Mouse (Mus musculus): ENCODE measurements around the gene Gm45808. TPM values are rescaled to one million over a fixed set of nuclear protein-coding genes. Genes with fewer than 3 reads are reported as not detected.

Gm45808 gene
- polyA plus RNA-seq, 1 experiment from 2014 or later: not detected

DNA sequence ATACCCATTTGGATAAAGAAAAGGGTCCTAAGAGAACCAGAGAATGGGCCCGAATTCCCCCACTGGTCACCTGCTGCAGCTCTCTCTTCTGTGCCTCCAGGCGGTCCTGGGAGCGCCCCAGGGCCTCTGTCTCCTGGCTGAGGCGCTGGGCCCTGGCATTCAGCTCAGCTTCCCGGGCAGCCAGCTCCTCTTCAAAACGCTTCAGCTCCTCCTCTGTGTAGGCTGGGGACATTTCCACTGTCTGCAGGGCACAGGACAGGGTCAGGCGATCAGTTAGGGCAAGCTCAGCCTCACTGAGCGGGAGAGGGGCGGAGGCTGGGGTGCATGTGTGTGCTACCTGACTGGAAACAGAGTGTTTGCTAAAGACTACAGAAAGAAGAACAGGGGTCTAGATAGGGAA is 7.9 kb upstream of the Gm45808 start:
- H3K4me3 ChIP-seq (ENCODE audit: low read depth, low read length): no peak overlapping the region
- H3K27ac ChIP-seq (ENCODE audit: low read length): no peak overlapping the region
- no peak for ATAC-seq
- no peaks in the 10 kb centered on the region for H3K9me3 ChIP-seq (ENCODE audit: low read length)
- TF ChIP-seq EP300 (IDR thresholded peaks at IDR 0.05) (no peak), CTCF (IDR thresholded peaks at IDR 0.05) (no peak)
- DNase-seq (ENCODE audit: low spot score): no peak
- peaks cover 15% of the 10 kb centered on the region for H3K36me3 ChIP-seq (ENCODE audit: insufficient read depth, low read length)
- no peaks in the 10 kb centered on the region for H3K27me3 ChIP-seq (replicated peaks; ENCODE audit: insufficient read depth, low read length)
- H3K4me2 ChIP-seq (replicated peaks; ENCODE audit: low read depth, low read length): no peak overlapping the region
- H3K9ac ChIP-seq (replicated peaks; ENCODE audit: low read depth): no peak overlapping the region
- WGBS: 80% methylated on average over 9 of the region's 9 CpGs
- no peaks in the 10 kb centered on the region for H3K4me1 ChIP-seq (ENCODE audit: insufficient read depth, low read depth, low read length)

DNA sequence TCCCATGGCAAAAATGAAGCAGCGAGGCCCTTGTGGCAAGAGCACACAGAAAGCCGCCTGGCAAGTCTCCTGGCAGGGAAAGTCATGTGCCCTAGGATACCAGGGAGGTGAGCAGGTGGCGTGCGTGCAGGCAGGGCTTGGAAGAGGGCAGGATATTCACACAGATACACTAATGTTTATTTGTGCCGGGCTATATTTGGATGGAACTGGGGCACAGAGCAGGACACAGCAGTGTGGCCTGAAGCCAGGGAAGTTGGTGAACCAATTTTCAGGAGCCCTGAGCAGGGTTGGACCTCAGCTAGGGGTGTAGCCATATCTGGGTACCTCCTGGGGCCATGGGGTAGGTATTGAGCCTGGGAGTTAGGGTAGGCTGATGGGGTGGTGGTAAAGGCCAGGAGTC is 6.3 kb upstream of the Gm45808 start:
- no peak overlapping the region for H3K4me2 ChIP-seq (replicated peaks; ENCODE audit: low read depth, low read length)
- no peak for DNase-seq (ENCODE audit: low spot score)
- H3K4me1 ChIP-seq (ENCODE audit: insufficient read depth, low read depth, low read length): peaks cover 3% of the 10 kb centered on the region; the same call in 1 of the 2 replicates
- H3K27me3 ChIP-seq (replicated peaks; ENCODE audit: insufficient read depth, low read length): no peaks in the 10 kb centered on the region
- H3K4me3 ChIP-seq (ENCODE audit: low read depth, low read length): no peak overlapping the region
- no peak overlapping the region for H3K9ac ChIP-seq (replicated peaks; ENCODE audit: low read depth)
- TF ChIP-seq CTCF (IDR thresholded peaks at IDR 0.05) (no peak), EP300 (IDR thresholded peaks at IDR 0.05) (no peak)
- ATAC-seq: no peak
- WGBS: 78% methylated on average over 5 of the region's 5 CpGs
- H3K36me3 ChIP-seq (ENCODE audit: insufficient read depth, low read length): peaks cover 15% of the 10 kb centered on the region
- H3K27ac ChIP-seq (ENCODE audit: low read length): no peak overlapping the region
- H3K9me3 ChIP-seq (ENCODE audit: low read length): no peaks in the 10 kb centered on the region

DNA sequence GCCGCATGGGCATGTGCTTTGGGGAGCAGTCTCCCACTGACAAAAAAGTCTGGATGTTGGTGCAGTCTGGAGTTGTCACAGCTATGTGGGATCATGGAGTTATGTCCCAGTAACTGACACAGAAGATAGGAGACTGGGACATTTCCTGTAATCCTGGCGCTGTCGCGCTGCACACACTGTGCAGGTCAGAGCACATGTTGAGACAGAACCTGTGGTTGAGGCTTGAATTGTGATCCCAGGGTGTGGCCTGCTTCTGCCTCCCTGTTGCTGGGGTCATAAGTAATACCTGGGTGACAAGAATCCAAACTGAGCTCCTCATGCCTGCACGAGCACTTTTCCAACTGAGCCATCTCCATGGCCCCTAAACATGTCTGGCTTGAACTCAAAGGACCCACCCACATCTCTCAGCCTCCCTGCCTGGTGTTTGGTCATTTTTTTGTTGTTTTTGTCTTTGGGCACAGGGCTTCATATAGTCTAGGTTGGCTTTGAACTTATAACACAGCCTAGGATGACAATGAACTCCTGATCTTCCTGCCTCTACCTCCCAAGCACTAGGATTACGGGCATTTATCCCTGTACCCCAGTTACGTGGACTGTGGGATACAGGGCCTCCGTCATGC is 5.7 kb upstream of the Gm45808 start:
- Histone ChIP-seq H3K4me2 (replicated peaks; ENCODE audit: low read depth, low read length) (no peak overlapping the region), H3K9ac (replicated peaks; ENCODE audit: low read depth) (no peak overlapping the region), H3K27me3 (replicated peaks; ENCODE audit: insufficient read depth, low read length) (no peaks in the 10 kb centered on the region), H3K9me3 (ENCODE audit: low read length) (no peaks in the 10 kb centered on the region), H3K4me3 (ENCODE audit: low read depth, low read length) (no peak overlapping the region), H3K4me1 (ENCODE audit: insufficient read depth, low read depth, low read length) (peaks cover 3% of the 10 kb centered on the region; the same call in 1 of the 2 replicates), H3K27ac (ENCODE audit: low read length) (no peak overlapping the region), H3K36me3 (ENCODE audit: insufficient read depth, low read length) (peaks cover 15% of the 10 kb centered on the region)
- WGBS: 89% methylated on average over 8 of the region's 8 CpGs
- TF ChIP-seq EP300 (IDR thresholded peaks at IDR 0.05) (no peak), CTCF (IDR thresholded peaks at IDR 0.05) (no peak)
- ATAC-seq (no peak), DNase-seq (ENCODE audit: low spot score) (no peak)

DNA sequence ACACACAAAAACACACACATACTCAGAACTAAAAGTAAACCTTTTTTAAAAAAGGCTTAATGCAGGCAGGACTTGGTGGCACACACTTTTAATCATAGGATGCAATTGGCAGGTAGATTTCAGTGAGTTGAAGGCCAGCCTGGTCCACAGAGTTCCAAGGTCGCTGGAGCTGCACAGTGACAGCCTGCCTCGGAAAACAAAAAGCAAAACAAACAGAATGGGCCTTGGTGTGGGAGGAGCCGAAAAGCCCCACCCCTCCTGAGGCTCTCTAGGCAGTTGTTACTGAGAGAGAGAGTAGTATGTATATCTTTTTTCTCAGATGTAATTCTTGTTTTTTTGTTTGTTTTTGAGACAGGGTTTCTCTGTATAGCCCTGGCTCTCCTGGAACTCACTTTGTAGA is 4.7 kb upstream of the Gm45808 start:
- Histone ChIP-seq H3K9ac (replicated peaks; ENCODE audit: low read depth) (no peak overlapping the region), H3K4me1 (ENCODE audit: insufficient read depth, low read depth, low read length) (peaks cover 3% of the 10 kb centered on the region; the same call in 1 of the 2 replicates), H3K27me3 (replicated peaks; ENCODE audit: insufficient read depth, low read length) (no peaks in the 10 kb centered on the region), H3K4me2 (replicated peaks; ENCODE audit: low read depth, low read length) (0 out of 2 replicates have a peak overlapping the region, but pooled peaks have one; percentile 22), H3K36me3 (ENCODE audit: insufficient read depth, low read length) (peaks cover 15% of the 10 kb centered on the region), H3K4me3 (ENCODE audit: low read depth, low read length) (no peak overlapping the region), H3K9me3 (ENCODE audit: low read length) (no peaks in the 10 kb centered on the region), H3K27ac (ENCODE audit: low read length) (no peak overlapping the region)
- DNase-seq (ENCODE audit: low spot score): peak; percentile 31
- WGBS: 19% methylated on average over 3 of the region's 3 CpGs
- TF ChIP-seq EP300 (IDR thresholded peaks at IDR 0.05): no peak
- TF ChIP-seq CTCF (IDR thresholded peaks at IDR 0.05): no peak
- ATAC-seq: peak; percentile 46

DNA sequence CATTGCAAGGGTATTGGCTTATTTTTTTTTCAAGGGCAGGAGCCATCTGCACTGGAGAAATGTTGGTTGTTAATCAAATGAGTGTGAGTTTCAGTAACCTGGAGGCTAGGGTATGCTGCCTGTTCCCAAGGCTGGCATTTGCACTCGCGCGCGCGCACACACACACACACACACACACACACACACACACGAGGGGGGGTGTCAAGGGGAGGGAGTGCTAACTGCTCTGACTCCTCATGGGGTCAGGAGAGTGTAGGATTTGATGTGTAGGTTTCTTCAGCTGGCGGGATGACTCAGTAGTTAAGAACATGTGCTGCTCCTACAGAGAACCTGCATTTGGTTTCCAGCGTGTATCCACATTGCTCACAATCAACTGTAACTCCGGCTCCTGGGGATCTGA is 4.2 kb upstream of the Gm45808 start:
- no peaks in the 10 kb centered on the region for H3K9me3 ChIP-seq (ENCODE audit: low read length)
- ATAC-seq (peak; percentile 29), DNase-seq (ENCODE audit: low spot score) (peak; percentile 45)
- WGBS: 40% methylated on average over 9 of the region's 9 CpGs
- peaks cover 15% of the 10 kb centered on the region for H3K36me3 ChIP-seq (ENCODE audit: insufficient read depth, low read length)
- no peak overlapping the region for H3K9ac ChIP-seq (replicated peaks; ENCODE audit: low read depth)
- 0 out of 2 replicates have a peak overlapping the region, but pooled peaks have one; percentile 22 for H3K4me2 ChIP-seq (replicated peaks; ENCODE audit: low read depth, low read length)
- H3K27ac ChIP-seq (ENCODE audit: low read length): no peak overlapping the region
- peaks cover 3% of the 10 kb centered on the region; the same call in 1 of the 2 replicates for H3K4me1 ChIP-seq (ENCODE audit: insufficient read depth, low read depth, low read length)
- TF ChIP-seq CTCF (IDR thresholded peaks at IDR 0.05) (no peak), EP300 (IDR thresholded peaks at IDR 0.05) (no peak)
- no peak overlapping the region for H3K4me3 ChIP-seq (ENCODE audit: low read depth, low read length)
- H3K27me3 ChIP-seq (replicated peaks; ENCODE audit: insufficient read depth, low read length): no peaks in the 10 kb centered on the region

DNA sequence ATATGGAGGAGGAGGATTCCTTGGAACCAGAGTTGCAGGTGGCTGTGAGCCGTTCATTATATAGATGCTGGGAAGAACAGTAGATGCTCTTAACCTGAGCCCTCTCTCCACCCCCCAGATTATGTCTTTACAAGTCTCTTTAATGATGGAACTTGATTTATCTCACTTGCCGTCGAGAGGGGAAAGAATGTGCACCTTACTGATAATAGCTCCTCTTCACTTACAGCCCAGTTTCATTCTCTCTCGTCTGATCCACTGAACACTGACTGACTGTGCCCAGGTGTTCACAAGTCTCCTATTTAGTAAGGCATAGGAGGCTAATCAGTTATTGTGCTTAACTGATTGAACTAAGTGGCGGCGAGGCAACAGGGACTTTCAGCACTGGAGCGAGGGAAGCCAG is 3.0 kb upstream of the Gm45808 start:
- 74% methylated on average over 7 of the region's 7 CpGs for WGBS
- H3K27ac ChIP-seq (ENCODE audit: low read length): no peak overlapping the region
- no peaks in the 10 kb centered on the region for H3K27me3 ChIP-seq (replicated peaks; ENCODE audit: insufficient read depth, low read length)
- TF ChIP-seq CTCF (IDR thresholded peaks at IDR 0.05) (no peak), EP300 (IDR thresholded peaks at IDR 0.05) (no peak)
- no peak overlapping the region for H3K4me3 ChIP-seq (ENCODE audit: low read depth, low read length)
- DNase-seq (ENCODE audit: low spot score) (no peak), ATAC-seq (no peak)
- no peaks in the 10 kb centered on the region for H3K9me3 ChIP-seq (ENCODE audit: low read length)
- no peak overlapping the region for H3K4me2 ChIP-seq (replicated peaks; ENCODE audit: low read depth, low read length)
- H3K4me1 ChIP-seq (ENCODE audit: insufficient read depth, low read depth, low read length): peaks cover 3% of the 10 kb centered on the region; the same call in 1 of the 2 replicates
- H3K36me3 ChIP-seq (ENCODE audit: insufficient read depth, low read length): peaks cover 7% of the 10 kb centered on the region; the same call in 1 of the 2 replicates
- no peak overlapping the region for H3K9ac ChIP-seq (replicated peaks; ENCODE audit: low read depth)
